Mouse (Mus musculus): ENCODE results near the gene Abhd17b. TPM values are rescaled to one million over a fixed set of nuclear protein-coding genes. Genes with fewer than 3 reads are reported as not detected.
"Not testable (repeated sequence)": the region's sequence is repeated elsewhere in the genome, so short reads cannot be mapped to it uniquely, and the experiment has no call there.

Abhd17b gene
- total RNA-seq, 2 experiments from 2014 or later = 55.1 to 58.0 TPM

DNA sequence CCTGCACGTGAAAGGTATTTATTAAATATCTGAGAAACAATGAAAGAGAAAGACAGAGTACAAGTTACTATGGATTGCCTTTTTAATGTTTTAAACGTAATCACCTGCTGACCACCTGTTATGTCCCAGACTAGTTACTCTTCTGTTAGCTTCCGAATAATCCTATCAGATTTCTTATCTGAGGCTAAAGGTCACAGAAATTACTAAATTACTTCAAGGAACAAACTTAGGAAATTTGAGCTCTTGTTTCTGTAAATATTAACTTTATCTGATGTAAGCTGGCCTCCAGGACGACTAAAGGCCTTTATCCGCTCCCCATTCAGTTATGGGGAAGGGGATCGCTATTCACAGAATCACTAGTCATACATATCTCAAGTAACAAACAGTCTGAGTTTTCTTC, 1.3 kb upstream of the Abhd17b start:
- no peak for DNase-seq (ENCODE audit: low spot score in 2 of 2)

DNA sequence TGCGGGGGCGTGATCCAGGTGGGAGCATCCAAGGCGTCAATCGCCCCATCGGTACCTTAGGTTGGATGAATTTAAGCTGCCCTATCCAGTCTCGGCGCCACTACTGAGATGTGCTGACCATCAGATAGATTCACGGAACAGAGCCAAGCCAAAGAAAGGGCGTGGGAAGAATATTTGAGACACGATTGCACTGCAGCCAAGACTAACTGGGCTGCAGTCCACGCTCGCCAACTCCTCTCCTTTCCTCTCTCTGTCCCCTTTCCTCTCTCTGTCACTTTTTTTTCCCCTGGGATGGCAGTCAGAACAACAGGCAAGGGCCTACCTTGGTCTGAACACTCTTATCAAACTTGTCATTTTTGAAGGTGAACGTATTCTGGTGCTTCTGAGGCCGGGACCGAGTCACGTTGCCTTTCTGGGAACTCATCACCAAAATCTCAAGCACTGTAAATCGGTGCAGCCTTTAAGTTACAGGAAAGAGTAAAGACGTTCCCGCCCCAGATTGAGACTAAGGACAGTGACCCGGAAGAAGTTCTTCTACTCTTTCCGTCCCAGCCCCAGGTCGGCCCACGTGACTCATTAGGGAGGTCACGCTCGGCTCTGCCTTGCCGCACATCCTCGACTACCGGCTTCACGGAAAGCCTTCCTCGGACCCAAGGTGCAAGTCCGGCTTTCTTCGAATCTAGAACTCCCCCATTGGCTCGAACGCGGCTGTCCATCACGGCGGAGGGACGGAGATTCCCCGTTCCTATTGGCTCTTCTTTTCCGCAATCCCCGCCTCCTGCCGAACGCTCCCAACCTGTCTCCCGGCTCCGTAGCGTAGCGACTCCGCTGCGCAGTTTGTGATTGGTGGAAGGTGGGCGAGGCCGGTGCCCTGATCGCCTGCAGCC, 457 bp upstream of the Abhd17b start, which contains the start of gene 1110059E24Rik:
Gene 1110059E24Rik (minus strand): TSS at position 692 of the 887 bp plus-strand sequence.
- peak; percentile 84 to 91 for DNase-seq (ENCODE audit: low spot score in 2 of 2)

GRCm38 (mm10) chr19:21654788-21655187, 1.8 kb downstream of the Abhd17b start:
- DNase-seq (ENCODE audit: low spot score in 2 of 2) = no peak

DNA sequence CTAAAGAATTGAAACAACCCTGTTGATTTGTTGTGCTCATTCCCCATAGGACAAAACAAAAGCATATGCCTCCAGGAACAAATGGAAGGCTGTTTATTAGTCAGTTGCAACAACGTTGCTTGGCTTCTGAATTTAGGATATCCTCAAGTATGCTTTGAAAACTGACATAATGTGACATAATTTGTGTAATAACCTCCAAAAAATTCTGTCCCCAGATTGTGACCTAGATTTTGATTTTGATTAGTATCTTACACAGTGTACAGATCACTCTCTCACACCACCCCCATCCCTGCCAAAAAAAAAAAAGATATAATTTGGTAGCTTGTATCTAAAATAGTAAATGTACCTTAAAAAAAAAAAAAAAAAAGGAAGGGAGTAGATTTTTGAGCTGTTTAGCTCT, 7.7 kb downstream of the Abhd17b start:
- DNase-seq (ENCODE audit: low spot score in 2 of 2) = no peak

- no peak for DNase-seq (ENCODE audit: low spot score in 2 of 2)
These were observed 10.9 kb downstream of the Abhd17b start for GRCm38 (mm10) chr19:21663756-21664456.

GRCm38 (mm10) chr19:21669650-21670049, 16.7 kb downstream of the Abhd17b start:
- DNase-seq (ENCODE audit: low spot score in 2 of 2) = no peak

GRCm38 (mm10) chr19:21674354-21675096, 21.5 kb downstream of the Abhd17b start:
- no peak for DNase-seq (ENCODE audit: low spot score in 2 of 2)

DNA sequence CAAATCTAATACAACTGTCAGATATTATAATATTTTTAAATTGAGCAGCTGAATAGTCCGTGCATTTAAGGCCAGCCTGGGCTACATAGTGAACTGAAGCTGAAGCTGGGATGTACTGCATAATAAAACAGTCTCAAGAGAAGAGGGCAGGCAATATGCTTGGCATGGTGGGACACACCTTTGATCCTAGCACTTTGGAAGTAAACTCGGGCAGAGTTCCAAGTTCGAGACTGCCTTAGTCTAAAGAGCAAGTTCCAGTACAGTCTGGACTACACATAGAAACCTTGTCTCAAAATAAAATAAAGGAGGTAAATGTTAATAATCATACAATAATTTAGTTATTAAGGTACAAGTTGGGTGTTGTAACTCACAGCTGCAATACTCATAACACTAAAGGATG, 27.1 kb downstream of the Abhd17b start:
- DNase-seq (ENCODE audit: low spot score in 2 of 2) = no peak

GRCm38 (mm10) chr19:21680986-21681385, 28.0 kb downstream of the Abhd17b start:
- DNase-seq (ENCODE audit: low spot score in 2 of 2) = no peak

GRCm38 (mm10) chr19:21713260-21714031, 60.5 kb downstream of the Abhd17b start:
- no peak for DNase-seq (ENCODE audit: low spot score in 2 of 2)

DNA sequence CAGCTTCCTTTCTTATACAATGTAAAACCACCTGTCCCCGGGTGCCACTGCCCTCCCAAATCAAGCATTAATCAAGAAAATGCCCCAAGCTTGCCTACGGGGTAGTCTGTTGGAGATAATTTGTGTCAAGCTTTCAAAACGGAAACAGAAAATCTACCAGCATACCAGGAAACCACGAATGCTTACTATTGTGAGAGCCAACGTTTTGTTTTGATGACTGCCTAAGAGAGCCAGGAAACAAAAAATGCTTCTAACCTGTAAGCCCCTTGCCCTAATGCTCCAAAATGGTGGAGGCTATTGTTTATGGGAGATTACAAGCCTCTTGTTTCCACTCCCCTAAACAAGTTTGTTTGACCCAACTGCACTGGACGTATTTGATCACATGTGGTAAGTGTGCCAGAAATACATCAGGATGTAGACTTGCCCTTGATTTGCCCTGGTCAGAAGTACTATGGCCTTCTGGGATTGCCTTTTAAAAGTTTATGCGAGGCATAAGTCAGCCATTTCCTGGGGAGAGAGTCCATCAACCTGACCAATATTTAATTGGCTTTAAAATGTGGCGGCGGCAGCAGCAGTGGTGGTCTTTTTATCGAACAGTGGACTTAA, 61.4 kb downstream of the Abhd17b start:
- DNase-seq (ENCODE audit: low spot score in 2 of 2) = no peak

DNA sequence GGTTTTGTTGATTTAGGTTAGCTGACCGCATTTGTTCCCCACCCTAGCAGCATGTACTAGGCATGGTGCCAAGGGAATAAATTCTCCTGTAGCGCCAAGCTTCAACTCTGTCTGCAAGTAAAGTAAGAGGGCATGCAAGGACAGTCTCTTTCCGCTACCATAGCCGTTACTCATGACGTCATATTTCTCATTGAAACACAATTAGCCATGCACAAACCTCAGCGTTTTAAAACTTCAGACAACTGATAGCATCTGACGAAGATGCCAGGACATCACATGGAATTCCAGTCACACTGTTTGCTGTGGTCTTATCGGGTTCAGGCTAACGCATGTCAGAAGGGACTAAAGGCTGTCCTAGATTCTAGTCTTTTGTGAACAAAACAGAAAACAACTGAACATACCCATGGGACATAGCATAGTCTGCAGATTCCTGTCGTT, 62.0 kb downstream of the Abhd17b start:
- DNase-seq (ENCODE audit: low spot score in 2 of 2) = no peak

- DNase-seq (ENCODE audit: low spot score in 2 of 2) = no peak
These were observed 62.5 kb downstream of the Abhd17b start for GRCm38 (mm10) chr19:21715515-21715914.

- no peak for DNase-seq (ENCODE audit: low spot score in 2 of 2)
These were observed 63.5 kb downstream of the Abhd17b start for GRCm38 (mm10) chr19:21716456-21716855.

GRCm38 (mm10) chr19:21719206-21719605, 66.2 kb downstream of the Abhd17b start:
- no peak for DNase-seq (ENCODE audit: low spot score in 2 of 2)

- DNase-seq (ENCODE audit: low spot score in 2 of 2) = no peak
These were observed 68.0 kb downstream of the Abhd17b start for GRCm38 (mm10) chr19:21720950-21721349.

GRCm38 (mm10) chr19:21723280-21723679, 70.3 kb downstream of the Abhd17b start:
- not testable (repeated sequence) for DNase-seq (ENCODE audit: low spot score in 2 of 2)

DNA sequence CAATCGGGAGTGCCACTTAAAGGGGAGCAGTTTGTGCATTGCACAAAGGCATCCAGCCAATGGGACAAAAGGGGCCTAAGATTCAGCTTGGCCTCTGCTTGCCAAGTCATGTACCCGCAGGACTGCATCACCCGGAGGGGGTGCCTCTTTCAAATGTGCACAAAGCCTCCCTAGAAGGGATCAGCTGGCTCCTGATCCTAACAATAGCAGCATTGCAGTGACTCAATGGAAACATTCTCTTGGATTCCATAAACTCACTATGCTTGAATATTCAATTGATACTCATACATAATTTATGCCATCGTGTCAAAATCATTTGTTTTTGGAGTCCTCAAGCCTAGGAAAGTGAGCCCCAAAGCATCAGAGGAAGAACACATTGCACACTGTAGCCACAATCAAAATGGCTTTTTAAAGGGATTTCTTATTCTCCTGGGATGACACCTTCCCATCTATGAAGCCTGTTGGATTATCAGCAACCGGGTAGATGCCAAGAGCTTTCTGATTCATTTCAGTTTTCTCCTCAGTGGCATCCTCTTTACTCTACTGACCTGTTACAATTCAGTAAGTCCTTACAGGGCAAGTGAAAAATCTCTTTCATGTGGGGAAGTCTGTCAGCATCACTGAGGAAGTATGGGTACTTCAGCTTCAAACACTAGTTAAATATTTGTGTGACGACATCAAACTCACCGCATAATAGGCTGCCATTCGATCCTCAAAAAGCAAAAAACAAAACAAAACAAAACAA, 71.1 kb downstream of the Abhd17b start:
- no peak for DNase-seq (ENCODE audit: low spot score in 2 of 2)

DNA sequence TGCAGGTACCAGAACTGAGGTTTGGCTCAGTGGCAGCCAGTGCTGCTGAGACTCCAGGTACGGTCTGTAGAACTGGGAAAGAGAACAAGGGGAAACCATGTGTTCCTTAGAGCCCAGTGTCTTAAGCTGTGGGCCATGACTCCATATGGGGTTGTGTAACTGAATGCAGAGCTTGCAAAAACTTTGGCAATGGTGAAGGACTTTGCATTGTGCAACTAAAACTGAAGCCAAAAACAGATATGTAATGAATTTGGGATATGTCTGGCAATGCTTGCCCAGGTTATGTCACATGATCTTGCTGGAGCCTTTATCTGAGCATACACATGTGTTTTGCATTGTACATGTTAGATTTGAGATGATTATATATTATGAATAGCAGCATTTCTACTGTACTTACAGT, 72.2 kb downstream of the Abhd17b start:
- DNase-seq (ENCODE audit: low spot score in 2 of 2) = no peak

DNA sequence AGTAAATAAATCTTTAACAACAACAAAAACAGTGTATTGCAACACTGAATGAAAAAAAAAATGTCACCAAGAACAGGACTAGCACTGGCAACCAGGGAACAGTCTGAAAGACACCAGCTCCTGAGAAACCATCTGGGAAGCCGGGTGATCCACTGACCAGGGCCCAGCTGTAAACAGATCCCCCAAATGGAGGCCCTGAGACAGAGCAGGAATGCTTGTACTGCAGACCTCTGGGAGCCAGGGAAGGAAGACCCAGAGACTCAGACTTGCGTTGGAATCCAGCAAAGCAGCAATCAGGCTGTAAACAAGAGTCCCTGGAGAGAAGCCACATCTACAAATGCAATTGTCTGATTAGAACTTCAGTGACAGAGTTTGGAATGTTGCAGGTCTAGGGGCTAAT, 74.1 kb downstream of the Abhd17b start:
- DNase-seq (ENCODE audit: low spot score in 2 of 2) = no peak

All from adrenal gland, postnatal 4 days (tissue).